Mouse (Mus musculus): ENCODE data around the gene Kif7.

Gene Kif7

GRCm38 (mm10) chr7:79715187-79715981 is at the start of gene Kif7:
Gene Kif7, minus strand, starts transcription at chr7:79715720.
- DNase-seq (ENCODE audit: low read depth, low spot score): peak; percentile 64

DNA sequence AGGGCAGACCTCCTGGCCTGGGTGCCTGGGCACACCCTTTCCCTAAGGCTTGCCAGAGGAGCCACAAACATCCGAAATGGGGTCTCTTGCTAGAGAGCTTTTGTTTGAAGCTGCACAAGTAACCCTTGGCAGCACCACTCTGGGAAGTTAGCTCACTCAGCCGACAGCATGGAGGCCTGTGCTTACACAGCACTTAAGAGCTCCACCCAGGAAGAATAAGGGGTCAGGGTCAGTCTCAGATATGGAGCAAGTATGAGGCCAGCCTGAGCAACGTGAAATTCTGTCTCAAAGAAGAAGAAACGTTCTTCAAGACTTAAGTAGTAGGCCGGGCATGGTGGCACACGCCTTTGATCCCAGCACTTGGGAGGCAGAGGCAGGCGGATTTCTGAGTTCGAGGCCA is 46.6 kb upstream of the Kif7 start:
- no peak for DNase-seq (ENCODE audit: low read depth, low spot score)

GRCm38 (mm10) chr7:79761124-79761876 is 45.8 kb upstream of the Kif7 start:
- no peak for DNase-seq (ENCODE audit: low read depth, low spot score)

DNA sequence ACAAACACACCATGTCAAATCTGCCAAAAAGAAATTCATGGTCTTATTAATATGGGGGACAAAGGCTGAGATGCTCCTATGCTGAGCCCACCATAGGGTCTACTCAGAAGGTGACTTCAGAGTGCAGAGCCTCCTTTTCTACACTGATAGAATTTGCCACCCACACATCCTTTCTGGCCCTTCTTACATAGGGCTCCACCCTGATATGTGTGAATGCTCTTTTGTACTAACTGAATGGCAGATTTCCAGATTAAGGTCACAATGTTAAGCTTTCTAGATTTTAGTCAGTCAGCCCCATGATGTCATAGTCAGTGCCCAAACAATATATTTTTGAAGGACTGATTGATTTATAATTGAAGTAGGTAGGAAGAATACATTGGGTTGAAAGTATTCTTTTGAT is 44.2 kb upstream of the Kif7 start:
- peak; percentile 53 for DNase-seq (ENCODE audit: low read depth, low spot score)

DNA sequence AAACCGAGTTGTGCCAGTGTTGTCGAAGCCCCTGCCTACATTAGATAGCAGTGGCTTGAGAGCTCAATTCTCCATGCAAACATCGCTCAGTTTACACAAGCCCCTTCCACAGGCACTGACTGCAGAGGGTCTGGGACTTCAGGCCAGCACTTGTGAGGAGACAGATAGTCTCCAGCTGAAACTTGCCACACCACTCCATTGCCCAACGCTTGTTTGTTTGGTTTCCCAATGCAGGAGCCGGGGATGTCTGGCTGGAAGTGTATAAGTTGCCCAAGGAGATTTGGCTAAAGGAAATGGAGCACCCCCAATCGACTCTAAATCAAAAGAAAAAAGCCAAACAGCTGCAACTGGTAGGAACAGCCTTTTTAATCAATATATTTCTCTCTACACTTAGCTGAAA is 42.7 kb upstream of the Kif7 start:
- DNase-seq (ENCODE audit: low read depth, low spot score): no peak

- peak; percentile 54 for DNase-seq (ENCODE audit: low read depth, low spot score)
Observed at GRCm38 (mm10) chr7:79756334-79756733, 40.8 kb upstream of the Kif7 start.

- no peak for DNase-seq (ENCODE audit: low read depth, low spot score)
Observed at GRCm38 (mm10) chr7:79749511-79749910, 34.0 kb upstream of the Kif7 start.

- no peak for DNase-seq (ENCODE audit: low read depth, low spot score)
Observed at GRCm38 (mm10) chr7:79747659-79748058, 32.1 kb upstream of the Kif7 start.

DNA sequence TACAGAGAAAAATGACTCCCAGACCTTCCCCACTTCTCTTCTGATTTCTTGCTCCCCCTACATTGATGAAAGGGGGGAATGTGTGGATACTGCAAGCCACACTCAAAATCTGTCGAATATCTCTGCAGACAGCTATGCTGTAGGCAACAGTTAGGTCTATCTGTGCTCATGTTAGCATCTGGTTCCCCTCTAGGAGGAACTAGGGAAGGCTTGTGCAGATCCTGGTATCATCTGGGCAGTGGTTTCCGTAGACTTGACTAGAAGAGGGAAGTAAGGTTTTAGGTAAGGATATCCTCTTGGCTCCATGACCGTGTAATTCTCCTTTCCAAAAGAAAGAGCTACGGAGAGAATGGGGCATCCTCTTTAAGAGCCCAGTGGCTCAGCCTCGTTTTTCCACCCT is 29.1 kb upstream of the Kif7 start:
- DNase-seq (ENCODE audit: low read depth, low spot score): no peak

- DNase-seq (ENCODE audit: low read depth, low spot score): no peak
Observed at GRCm38 (mm10) chr7:79744051-79744450, 28.5 kb upstream of the Kif7 start.

- DNase-seq (ENCODE audit: low read depth, low spot score): peak; percentile 84
Observed at GRCm38 (mm10) chr7:79742659-79743536, 27.4 kb upstream of the Kif7 start, which contains the start of the genes Pex11a and Wdr93. Gene Pex11a, minus strand, starts transcription at chr7:79743131. Gene Wdr93, plus strand, starts transcription at chr7:79743163.

DNA sequence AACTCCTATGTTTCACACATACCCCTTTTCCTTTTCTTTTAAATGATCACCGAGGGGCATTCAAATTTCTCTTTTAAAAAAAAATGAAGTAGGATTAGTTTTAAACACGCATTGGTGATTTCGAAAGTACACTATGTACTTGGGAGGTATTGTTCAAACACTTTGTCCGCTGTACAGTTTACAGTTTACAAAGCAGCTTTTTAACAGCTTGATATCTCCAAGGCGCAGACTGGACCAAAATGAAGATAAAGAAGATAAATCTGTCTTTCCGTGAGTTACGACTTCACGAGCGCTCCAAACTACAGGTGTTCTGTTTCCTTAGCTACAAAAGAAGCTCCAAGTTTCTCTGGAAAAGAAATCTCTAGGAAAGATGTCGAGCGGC is 26.7 kb upstream of the Kif7 start:
- no peak for DNase-seq (ENCODE audit: low read depth, low spot score)

DNA sequence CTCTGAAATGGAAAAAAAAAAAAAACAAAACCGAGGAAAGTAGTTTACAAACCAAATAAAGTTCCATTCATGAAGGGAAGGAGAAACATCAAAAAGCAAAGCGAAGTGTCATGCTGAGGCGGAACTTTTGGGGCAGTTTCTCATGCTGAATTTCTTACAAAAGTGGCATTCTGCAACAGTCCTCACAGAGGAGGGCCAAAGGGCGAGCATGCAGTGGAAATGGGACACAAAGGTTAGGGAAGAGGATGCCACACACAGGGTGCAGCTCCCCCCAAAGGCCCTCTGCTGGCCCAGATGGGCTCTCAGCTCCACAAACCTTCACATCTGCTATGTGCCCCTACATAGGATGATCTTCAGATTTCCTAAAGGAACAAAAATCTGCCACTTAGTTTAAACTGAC is 24.8 kb upstream of the Kif7 start:
- no peak for DNase-seq (ENCODE audit: low read depth, low spot score)

- no peak for DNase-seq (ENCODE audit: low read depth, low spot score)
Observed at GRCm38 (mm10) chr7:79738913-79739312, 23.4 kb upstream of the Kif7 start.

GRCm38 (mm10) chr7:79736511-79736910 is 21.0 kb upstream of the Kif7 start:
- no peak for DNase-seq (ENCODE audit: low read depth, low spot score)

GRCm38 (mm10) chr7:79734563-79734962 is 19.0 kb upstream of the Kif7 start:
- no peak for DNase-seq (ENCODE audit: low read depth, low spot score)

- DNase-seq (ENCODE audit: low read depth, low spot score): no peak
Observed at GRCm38 (mm10) chr7:79732622-79733021, 17.1 kb upstream of the Kif7 start, which contains the start of gene Plin1. Gene Plin1, minus strand, starts transcription at chr7:79732903.

- DNase-seq (ENCODE audit: low read depth, low spot score): no peak
Observed at GRCm38 (mm10) chr7:79731438-79731837, 15.9 kb upstream of the Kif7 start.

GRCm38 (mm10) chr7:79729743-79730370 is 14.3 kb upstream of the Kif7 start:
- peak; percentile 58 for DNase-seq (ENCODE audit: low read depth, low spot score)

GRCm38 (mm10) chr7:79729169-79729568 is 13.6 kb upstream of the Kif7 start:
- DNase-seq (ENCODE audit: low read depth, low spot score): peak; percentile 76

- DNase-seq (ENCODE audit: low read depth, low spot score): peak; percentile 74
Observed at GRCm38 (mm10) chr7:79728219-79728618, 12.7 kb upstream of the Kif7 start.
